Mouse (Mus musculus): Measurements from ENCODE around the gene Eef2k. TPM values are rescaled to one million over a fixed set of nuclear protein-coding genes. Genes with fewer than 3 reads are reported as not detected.
"Not testable (repeated sequence)": the region's sequence is repeated elsewhere in the genome, so short reads cannot be mapped to it uniquely, and the experiment has no call there.

Eef2k gene
- polyA plus RNA-seq, 1 experiment, result 26.2 TPM

DNA sequence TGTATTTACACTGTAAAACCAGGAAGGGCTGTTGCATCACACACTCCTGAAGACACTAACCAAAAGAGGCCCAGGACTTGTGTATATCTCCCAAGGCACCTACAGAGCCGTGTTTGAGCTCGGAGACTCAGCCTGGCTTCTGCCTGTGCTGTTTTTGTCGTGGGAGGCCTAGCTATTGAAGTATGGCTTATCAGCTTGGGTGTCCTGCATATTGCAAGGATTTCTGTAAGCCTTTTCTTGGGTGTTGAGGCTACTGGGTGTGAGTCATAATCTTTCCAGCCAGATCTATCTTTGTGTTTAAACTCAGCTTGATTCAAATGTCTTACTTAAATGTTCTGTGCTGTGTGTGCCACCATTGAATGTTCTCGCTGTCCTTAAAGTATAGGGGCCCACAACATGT lies 93.9 kb downstream of the Eef2k start:
- no peak for DNase-seq
- no peaks in the 10 kb centered on the region for H3K4me1 ChIP-seq (replicated peaks; ENCODE audit: control insufficient read depth, insufficient read depth, low read length)
- no peak overlapping the region for H3K27ac ChIP-seq (ENCODE audit: control insufficient read depth, insufficient read depth, low read length)
- TF ChIP-seq POLR2A (IDR thresholded peaks at IDR 0.05; ENCODE audit: control insufficient read depth, extremely low read depth, insufficient read depth, low read length, poor library complexity), result no peak
- no peak for TF ChIP-seq CTCF (IDR thresholded peaks at IDR 0.05; ENCODE audit: borderline replicate concordance, control insufficient read depth, extremely low read depth, insufficient read depth, low read length, poor library complexity)
- no peaks in the 10 kb centered on the region for H3K27me3 ChIP-seq (ENCODE audit: control insufficient read depth, insufficient read depth, low read length)
- H3K36me3 ChIP-seq (ENCODE audit: control insufficient read depth, insufficient read depth, low read length), result peaks cover 21% of the 10 kb centered on the region; the same call in 1 of the 2 replicates
- WGBS, result 96% methylated on average over 4 of the region's 4 CpGs
- H3K4me3 ChIP-seq (ENCODE audit: control insufficient read depth, insufficient read depth, low read length), result no peak overlapping the region

DNA sequence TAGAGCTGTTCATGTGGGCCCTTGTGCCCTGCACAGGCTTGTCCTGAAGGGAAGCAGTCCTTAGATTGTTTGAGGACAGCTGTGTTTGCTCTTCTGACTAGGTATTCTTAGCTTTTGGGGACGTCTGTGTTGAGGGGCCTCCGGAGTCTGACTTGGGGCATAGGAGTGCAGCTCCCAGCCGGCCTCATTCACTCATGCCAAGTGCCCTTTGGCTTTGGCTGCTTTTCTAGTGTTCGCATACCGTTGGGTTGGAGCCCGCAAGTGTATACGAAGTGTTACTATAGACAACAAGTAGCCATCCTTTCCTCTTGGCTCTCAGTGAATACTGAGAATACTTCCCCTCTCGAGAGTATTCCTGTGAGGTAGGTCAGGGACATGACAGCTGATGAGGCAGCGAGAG lies 95.6 kb downstream of the Eef2k start:
- Histone ChIP-seq H3K36me3 (ENCODE audit: control insufficient read depth, insufficient read depth, low read length) (peaks cover 21% of the 10 kb centered on the region; the same call in 1 of the 2 replicates), H3K27ac (ENCODE audit: control insufficient read depth, insufficient read depth, low read length) (no peak overlapping the region), H3K27me3 (ENCODE audit: control insufficient read depth, insufficient read depth, low read length) (no peaks in the 10 kb centered on the region), H3K4me1 (replicated peaks; ENCODE audit: control insufficient read depth, insufficient read depth, low read length) (no peaks in the 10 kb centered on the region), H3K4me3 (ENCODE audit: control insufficient read depth, insufficient read depth, low read length) (no peak overlapping the region)
- WGBS, result 97% methylated on average over 9 of the region's 9 CpGs
- no peak for DNase-seq
- TF ChIP-seq CTCF (IDR thresholded peaks at IDR 0.05; ENCODE audit: borderline replicate concordance, control insufficient read depth, extremely low read depth, insufficient read depth, low read length, poor library complexity) (no peak), POLR2A (IDR thresholded peaks at IDR 0.05; ENCODE audit: control insufficient read depth, extremely low read depth, insufficient read depth, low read length, poor library complexity) (no peak)

DNA sequence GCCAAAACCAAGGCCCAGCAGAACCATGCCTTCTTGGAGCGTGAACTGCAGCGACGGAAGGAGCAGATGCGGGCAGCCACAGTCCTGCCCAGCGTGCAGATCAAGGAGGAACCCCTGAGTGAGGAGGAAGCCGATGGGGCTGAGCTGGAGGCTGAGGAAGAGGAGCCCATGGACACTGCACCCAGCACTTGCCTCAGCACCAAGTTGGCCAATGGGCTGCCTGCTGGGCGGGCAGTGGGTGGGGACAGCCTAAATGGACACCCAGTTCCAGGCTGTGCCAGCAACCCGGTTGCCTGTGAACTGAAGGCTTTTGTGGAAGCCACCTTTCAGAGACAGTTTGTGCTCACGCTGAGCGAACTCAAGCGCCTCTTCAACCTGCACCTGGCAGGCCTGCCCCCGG lies 97.7 kb downstream of the Eef2k start:
- no peak for TF ChIP-seq POLR2A (IDR thresholded peaks at IDR 0.05; ENCODE audit: control insufficient read depth, extremely low read depth, insufficient read depth, low read length, poor library complexity)
- no peak for TF ChIP-seq CTCF (IDR thresholded peaks at IDR 0.05; ENCODE audit: borderline replicate concordance, control insufficient read depth, extremely low read depth, insufficient read depth, low read length, poor library complexity)
- 98% methylated on average over 12 of the region's 12 CpGs for WGBS
- DNase-seq, result no peak
- H3K27ac ChIP-seq (ENCODE audit: control insufficient read depth, insufficient read depth, low read length), result no peak overlapping the region
- peaks cover 27% of the 10 kb centered on the region; the same call in 1 of the 2 replicates for H3K36me3 ChIP-seq (ENCODE audit: control insufficient read depth, insufficient read depth, low read length)
- H3K27me3 ChIP-seq (ENCODE audit: control insufficient read depth, insufficient read depth, low read length), result no peaks in the 10 kb centered on the region
- H3K4me3 ChIP-seq (ENCODE audit: control insufficient read depth, insufficient read depth, low read length), result no peak overlapping the region
- H3K4me1 ChIP-seq (replicated peaks; ENCODE audit: control insufficient read depth, insufficient read depth, low read length), result no peaks in the 10 kb centered on the region

DNA sequence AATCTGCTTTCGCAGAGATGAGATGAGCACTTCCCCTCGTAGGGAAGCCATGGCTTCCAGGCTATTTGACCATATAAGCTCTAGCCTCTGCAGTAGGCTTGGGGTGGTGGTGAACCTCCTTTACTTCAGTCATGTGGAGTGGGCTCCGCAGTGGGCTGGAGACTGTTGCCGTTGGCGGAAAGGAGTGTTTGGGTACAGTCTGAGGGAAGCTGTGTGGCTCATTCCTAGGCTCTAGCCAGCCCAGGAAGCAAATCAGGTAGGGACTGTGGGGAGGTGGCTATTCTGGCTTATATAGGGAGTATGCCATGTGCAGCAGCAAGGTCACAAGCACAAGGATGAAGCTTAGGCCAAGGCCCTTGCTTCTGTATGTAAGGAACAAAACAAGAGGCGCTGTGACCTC lies 98.6 kb downstream of the Eef2k start:
- peaks cover 27% of the 10 kb centered on the region; the same call in 1 of the 2 replicates for H3K36me3 ChIP-seq (ENCODE audit: control insufficient read depth, insufficient read depth, low read length)

DNA sequence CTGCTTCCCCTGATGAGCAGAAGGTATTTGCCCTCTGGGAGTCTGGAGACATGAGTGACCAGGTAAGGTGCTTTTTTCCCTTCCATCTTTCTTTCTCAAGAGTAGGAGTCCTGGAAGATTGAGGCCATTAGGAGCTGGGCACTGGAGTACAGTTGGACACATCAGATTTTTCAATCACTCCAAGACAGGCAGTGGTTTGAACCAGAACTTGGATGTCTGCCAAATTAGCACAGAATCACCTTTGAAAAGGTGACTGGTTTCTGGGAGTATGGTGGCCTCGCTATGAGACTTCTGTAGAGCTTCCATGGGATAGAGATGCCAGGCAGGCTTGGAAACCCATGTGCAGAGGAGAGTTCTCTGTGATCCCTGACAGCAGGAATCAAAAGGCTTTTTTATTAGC lies 99.9 kb downstream of the Eef2k start:
- H3K36me3 ChIP-seq (ENCODE audit: control insufficient read depth, insufficient read depth, low read length), result peaks cover 27% of the 10 kb centered on the region; the same call in 1 of the 2 replicates
- WGBS, result 79% methylated on average over 1 of the region's 1 CpGs
- no peak for DNase-seq
- no peak overlapping the region for H3K27ac ChIP-seq (ENCODE audit: control insufficient read depth, insufficient read depth, low read length)
- H3K4me1 ChIP-seq (replicated peaks; ENCODE audit: control insufficient read depth, insufficient read depth, low read length), result no peaks in the 10 kb centered on the region
- TF ChIP-seq CTCF (IDR thresholded peaks at IDR 0.05; ENCODE audit: borderline replicate concordance, control insufficient read depth, extremely low read depth, insufficient read depth, low read length, poor library complexity), result no peak
- TF ChIP-seq POLR2A (IDR thresholded peaks at IDR 0.05; ENCODE audit: control insufficient read depth, extremely low read depth, insufficient read depth, low read length, poor library complexity), result no peak
- no peak overlapping the region for H3K4me3 ChIP-seq (ENCODE audit: control insufficient read depth, insufficient read depth, low read length)
- H3K27me3 ChIP-seq (ENCODE audit: control insufficient read depth, insufficient read depth, low read length), result no peaks in the 10 kb centered on the region

More for the DNA sequence above, 98.6 kb downstream of the Eef2k start:
- Histone ChIP-seq H3K4me1 (replicated peaks; ENCODE audit: control insufficient read depth, insufficient read depth, low read length) (no peaks in the 10 kb centered on the region), H3K27ac (ENCODE audit: control insufficient read depth, insufficient read depth, low read length) (no peak overlapping the region), H3K27me3 (ENCODE audit: control insufficient read depth, insufficient read depth, low read length) (no peaks in the 10 kb centered on the region), H3K4me3 (ENCODE audit: control insufficient read depth, insufficient read depth, low read length) (no peak overlapping the region)
- no peak for DNase-seq
- WGBS, result 96% methylated on average over 6 of the region's 6 CpGs
- TF ChIP-seq POLR2A (IDR thresholded peaks at IDR 0.05; ENCODE audit: control insufficient read depth, extremely low read depth, insufficient read depth, low read length, poor library complexity) (no peak), CTCF (IDR thresholded peaks at IDR 0.05; ENCODE audit: borderline replicate concordance, control insufficient read depth, extremely low read depth, insufficient read depth, low read length, poor library complexity) (no peak)

DNA sequence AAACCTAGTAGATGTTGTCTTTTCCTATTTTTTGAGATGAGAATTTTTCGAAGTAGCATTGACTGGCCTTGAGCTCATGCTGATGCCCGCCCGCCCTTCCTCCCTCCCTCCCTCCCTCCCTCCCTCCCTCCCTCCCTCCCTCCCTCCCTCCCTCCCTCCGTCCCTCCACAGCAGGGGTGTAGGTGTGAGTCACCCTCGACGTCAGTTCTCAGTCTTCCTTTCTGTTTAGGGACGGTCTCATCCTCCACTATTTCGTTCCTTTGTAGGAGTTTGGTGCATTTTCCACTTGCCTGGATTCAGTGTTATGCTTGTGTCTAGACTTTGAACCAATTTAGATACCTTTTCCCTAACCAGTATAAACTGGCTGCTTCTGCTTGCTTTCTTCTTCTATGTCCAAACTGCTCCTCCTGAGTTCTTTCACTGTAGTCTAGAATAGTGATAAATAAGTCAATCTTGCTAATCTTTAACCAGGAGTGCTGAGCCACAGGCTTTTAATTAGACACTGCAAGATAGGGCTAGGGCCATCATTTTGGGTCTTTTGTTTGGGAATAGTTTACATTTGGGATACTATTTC lies 101.4 kb downstream of the Eef2k start:
- H3K4me1 ChIP-seq (replicated peaks; ENCODE audit: control insufficient read depth, insufficient read depth, low read length), result no peaks in the 10 kb centered on the region
- no peak overlapping the region for H3K27ac ChIP-seq (ENCODE audit: control insufficient read depth, insufficient read depth, low read length)
- WGBS, result 87% methylated on average over 7 of the region's 8 CpGs
- H3K27me3 ChIP-seq (ENCODE audit: control insufficient read depth, insufficient read depth, low read length), result no peaks in the 10 kb centered on the region
- no peak for TF ChIP-seq CTCF (IDR thresholded peaks at IDR 0.05; ENCODE audit: borderline replicate concordance, control insufficient read depth, extremely low read depth, insufficient read depth, low read length, poor library complexity)
- no peak for TF ChIP-seq POLR2A (IDR thresholded peaks at IDR 0.05; ENCODE audit: control insufficient read depth, extremely low read depth, insufficient read depth, low read length, poor library complexity)
- H3K4me3 ChIP-seq (ENCODE audit: control insufficient read depth, insufficient read depth, low read length), result no peak overlapping the region
- peaks cover 14% of the 10 kb centered on the region; the same call in 1 of the 2 replicates for H3K36me3 ChIP-seq (ENCODE audit: control insufficient read depth, insufficient read depth, low read length)
- no peak for DNase-seq

DNA sequence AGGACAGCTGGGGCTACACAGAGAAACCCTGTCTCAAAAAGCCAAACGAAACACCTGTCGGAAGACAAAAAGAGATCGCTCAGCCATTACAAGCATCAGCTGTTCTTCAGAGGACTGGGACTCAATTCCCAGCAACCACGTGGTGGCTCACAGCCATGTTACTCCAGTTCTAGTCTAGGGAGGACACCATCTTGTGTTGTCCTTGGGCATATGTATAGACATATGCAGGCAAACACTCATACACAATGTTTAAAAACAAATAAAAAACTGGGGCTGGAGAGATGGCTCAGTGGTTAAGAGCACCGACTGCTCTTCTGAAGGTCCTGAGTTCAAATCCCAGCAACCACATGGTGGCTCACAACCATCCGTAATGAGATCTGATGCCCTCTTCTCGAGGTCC lies 111.0 kb downstream of the Eef2k start:
- WGBS, result 89% methylated on average over 7 of the region's 7 CpGs
- H3K36me3 ChIP-seq (ENCODE audit: control insufficient read depth, insufficient read depth, low read length); H3K27me3 ChIP-seq (ENCODE audit: control insufficient read depth, insufficient read depth, low read length); H3K27ac ChIP-seq (ENCODE audit: control insufficient read depth, insufficient read depth, low read length); DNase-seq; H3K4me1 ChIP-seq (replicated peaks; ENCODE audit: control insufficient read depth, insufficient read depth, low read length); H3K4me3 ChIP-seq (ENCODE audit: control insufficient read depth, insufficient read depth, low read length): not testable (repeated sequence)

Other genes with a start within 250 kb of the Eef2k start
- gene Uqcrc2, start 207.7 kb upstream of the Eef2k start, polyA plus RNA-seq (2012; rRNA removed), result 70.4 and 89.4 TPM in 2 replicates
- gene Pdzd9, start 172.5 kb upstream of the Eef2k start, polyA plus RNA-seq (2012; rRNA removed), result 0.05 TPM in 1 of 2 replicates, not detected in the other
- 29.8 and 31.0 TPM in 2 replicates for gene Mosmo, start 165.2 kb upstream of the Eef2k start, polyA plus RNA-seq (2012; rRNA removed)
- gene Vwa3a, start 103.5 kb upstream of the Eef2k start, polyA plus RNA-seq (2012; rRNA removed), result 0.70 and 0.88 TPM in 2 replicates
- 0.08 TPM in 1 of 2 replicates, not detected in the other for gene Gm5737, start 30.5 kb upstream of the Eef2k start, polyA plus RNA-seq (2012; rRNA removed)
- 18.6 and 22.0 TPM in 2 replicates for gene Polr3e, start 74.9 kb downstream of the Eef2k start, polyA plus RNA-seq (2012; rRNA removed)
- gene Cdr2, start 139.5 kb downstream of the Eef2k start, polyA plus RNA-seq (2012; rRNA removed), result 6.0 TPM in 2 replicates
- 0.13 and 0.16 TPM in 2 replicates for gene Mfsd13b, start 139.7 kb downstream of the Eef2k start, polyA plus RNA-seq (2012; rRNA removed)
- 20.7 and 28.1 TPM in 2 replicates for gene Mettl9, start 191.6 kb downstream of the Eef2k start, polyA plus RNA-seq (2012; rRNA removed)
- 1.3 and 1.4 TPM in 2 replicates for gene Igsf6, start 231.7 kb downstream of the Eef2k start, polyA plus RNA-seq (2012; rRNA removed)
- 0.22 and 0.81 TPM in 2 replicates for gene Otoa, start 238.8 kb downstream of the Eef2k start, polyA plus RNA-seq (2012; rRNA removed)

Data from thymus, adult 2 months (tissue).